Mouse (Mus musculus): ENCODE data around the gene St3gal4.

St3gal4 gene

DNA sequence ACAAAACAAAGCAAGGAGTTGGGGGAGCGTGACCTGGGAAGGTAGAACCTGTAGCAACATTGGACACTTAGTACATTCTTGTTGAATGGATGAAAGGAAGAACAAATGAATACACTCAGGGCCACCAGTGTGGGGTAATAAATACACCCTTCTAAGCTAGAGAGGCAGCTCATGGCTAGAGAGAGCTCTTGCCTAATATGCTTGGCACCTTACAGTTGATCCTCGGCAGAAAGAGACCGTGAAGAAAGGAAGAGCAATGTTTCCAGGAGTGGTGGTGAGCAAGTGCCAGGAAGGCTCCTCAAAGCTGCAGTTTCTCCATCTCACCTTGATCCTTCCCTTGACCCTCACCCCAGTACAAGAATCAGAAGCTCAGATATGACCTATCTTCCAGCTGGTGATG, 9.5 kb upstream of the St3gal4 start:
- DNase-seq, result no peak

- no peak for DNase-seq
These were observed 8.5 kb upstream of the St3gal4 start for GRCm38 (mm10) chr9:35127561-35127960.

- DNase-seq, result no peak
These were observed 8.1 kb upstream of the St3gal4 start for GRCm38 (mm10) chr9:35127147-35127546.

DNA sequence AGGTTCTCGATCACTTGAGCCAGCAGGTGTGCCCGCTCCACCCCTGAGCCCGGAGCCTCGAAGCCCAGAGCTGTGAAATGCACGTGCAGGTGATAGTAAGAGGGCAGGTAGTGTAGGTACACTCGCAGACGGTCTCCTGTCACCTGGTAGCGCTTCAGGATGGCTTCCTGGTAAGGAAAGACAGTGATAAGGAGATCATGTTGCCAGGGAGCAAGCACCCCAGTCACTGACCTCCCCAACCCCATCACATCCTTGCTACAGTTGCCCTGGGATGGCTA, 5.5 kb upstream of the St3gal4 start:
- no peak for DNase-seq

- DNase-seq, result no peak
These were observed 5.0 kb upstream of the St3gal4 start for GRCm38 (mm10) chr9:35123804-35124677.

DNA sequence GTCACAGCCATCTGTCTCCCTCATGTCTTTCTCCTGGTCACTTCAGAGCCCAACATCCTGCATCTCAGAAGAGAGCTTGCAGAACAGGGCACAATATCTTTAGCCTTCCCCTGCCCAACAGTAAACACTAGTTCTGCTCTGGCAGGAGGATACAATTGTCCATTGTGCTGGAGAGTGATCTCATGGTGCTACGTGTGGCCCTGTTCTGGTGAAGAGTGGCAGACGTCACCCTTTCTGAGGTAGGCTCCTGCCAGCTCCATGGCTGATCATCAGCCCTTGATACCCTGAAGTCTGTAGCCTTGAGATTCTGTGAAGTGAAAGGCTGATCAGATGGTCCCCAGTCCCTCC, 4.4 kb upstream of the St3gal4 start:
- no peak for DNase-seq

- no peak for DNase-seq
These were observed 3.6 kb upstream of the St3gal4 start for GRCm38 (mm10) chr9:35122551-35123266.

GRCm38 (mm10) chr9:35118563-35118962, 505 bp downstream of the St3gal4 start:
- DNase-seq, result no peak

GRCm38 (mm10) chr9:35117384-35118295, 1.4 kb downstream of the St3gal4 start:
- DNase-seq, result no peak

DNA sequence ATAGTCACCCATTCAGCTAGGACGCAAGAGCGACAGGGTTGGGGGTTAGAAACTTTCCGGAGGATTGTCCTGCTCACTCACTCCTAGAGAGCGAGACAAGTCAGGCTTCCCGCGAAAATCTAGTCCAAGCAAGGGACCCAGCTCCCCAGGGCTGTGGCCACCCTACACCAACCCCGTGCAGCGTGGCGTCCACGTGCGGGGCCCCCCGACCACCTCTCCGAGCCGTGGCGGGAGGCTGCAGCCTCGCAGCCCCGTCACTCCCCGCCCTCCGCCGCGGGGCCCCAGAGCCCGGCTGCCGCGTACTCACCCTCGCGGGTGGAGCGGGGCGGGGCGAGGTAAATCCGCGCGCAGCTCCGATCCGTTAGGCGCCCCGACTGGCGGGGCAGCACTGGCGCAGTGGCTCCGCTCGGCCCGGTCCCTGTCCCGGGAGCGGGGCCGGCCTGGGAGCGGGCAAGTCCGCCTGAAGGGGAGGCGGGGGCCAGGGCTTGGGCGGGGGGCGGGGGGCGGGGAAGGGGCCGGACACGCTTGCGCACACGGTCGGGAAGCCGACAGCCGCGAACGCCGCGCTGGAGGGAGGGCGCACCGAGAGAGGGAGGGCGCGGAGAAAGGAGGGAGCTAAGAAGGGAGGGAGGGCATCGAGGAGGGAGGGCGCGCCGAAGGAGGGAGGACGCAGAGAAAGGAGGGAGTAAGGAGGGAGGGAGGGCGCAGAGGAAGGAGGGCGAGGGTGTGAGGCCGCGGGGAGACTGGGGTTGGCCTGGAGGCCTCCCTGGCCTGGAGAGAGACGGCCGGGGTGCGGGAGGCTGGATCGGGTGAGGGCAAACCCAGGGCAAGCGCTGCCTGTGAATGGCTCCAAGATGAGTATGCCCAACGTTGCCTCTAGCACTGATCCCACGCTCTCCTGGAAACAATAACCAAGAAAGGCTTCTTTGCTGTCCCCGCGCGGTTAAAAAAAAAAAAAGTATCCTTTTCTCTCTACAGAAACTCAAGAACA, 2.4 kb downstream of the St3gal4 start:
- peak; percentile 74 for DNase-seq

- DNase-seq, result no peak
These were observed 3.3 kb downstream of the St3gal4 start for GRCm38 (mm10) chr9:35115804-35116203.

DNA sequence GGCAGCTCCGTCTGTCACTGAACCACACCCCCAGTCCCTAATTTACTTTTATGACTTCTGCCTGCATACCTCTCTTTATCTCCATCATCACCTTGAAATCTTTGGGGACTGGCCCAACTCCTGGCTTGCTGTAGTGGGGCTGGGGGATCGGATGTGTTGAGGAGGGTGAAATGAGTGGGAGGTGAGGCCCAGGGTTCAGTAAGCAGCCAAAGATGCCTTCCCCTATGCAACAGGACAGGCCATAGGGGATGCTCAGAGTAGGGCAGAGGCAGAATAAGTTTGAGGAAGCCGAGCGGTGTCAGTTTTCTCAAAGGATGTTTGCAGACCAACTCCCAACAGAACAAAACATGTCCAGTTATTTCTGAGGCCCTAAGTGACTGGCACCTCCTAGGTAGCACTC, 3.8 kb downstream of the St3gal4 start:
- no peak for DNase-seq

DNA sequence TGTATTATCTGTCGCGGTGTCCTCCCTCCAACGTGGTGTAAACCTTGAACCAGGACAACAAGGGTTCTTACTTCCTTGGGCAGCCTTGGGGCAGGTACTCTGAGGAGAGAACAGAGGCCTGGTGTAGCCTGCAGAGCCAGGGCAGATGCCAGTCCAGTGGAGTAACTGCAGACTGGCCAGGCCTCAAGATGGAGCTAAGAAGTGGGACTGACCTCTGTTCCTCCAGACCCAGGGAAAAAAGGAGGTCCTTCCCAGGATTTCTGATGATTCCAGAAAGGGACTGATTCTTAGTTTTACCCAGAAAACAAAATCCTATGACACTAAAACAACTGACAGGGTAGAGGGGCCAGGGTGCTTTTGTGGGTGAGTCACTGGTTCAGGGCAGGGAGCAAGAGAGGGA, 4.8 kb downstream of the St3gal4 start:
- no peak for DNase-seq

GRCm38 (mm10) chr9:35111941-35112595, 7.0 kb downstream of the St3gal4 start:
- peak; percentile 35 for DNase-seq

DNA sequence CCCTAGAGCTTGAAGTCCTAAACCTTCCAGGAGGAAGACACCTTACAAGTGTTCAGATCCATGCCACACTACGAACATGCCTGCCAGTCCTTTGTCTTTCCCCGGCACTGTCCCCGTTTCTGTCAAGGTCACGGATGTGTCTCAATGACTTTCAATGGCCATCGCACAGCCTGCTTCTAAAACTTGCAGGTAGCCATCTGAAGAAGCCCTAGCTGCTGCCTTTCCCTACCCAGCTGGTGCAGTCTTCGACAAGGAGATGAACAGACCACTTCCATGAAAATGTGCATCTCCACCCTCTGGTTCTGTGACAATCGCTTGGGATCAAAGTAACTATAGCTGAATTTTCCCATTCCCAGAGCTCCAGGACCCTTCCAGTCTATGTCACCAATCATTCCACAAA, 7.6 kb downstream of the St3gal4 start:
- DNase-seq, result no peak

DNA sequence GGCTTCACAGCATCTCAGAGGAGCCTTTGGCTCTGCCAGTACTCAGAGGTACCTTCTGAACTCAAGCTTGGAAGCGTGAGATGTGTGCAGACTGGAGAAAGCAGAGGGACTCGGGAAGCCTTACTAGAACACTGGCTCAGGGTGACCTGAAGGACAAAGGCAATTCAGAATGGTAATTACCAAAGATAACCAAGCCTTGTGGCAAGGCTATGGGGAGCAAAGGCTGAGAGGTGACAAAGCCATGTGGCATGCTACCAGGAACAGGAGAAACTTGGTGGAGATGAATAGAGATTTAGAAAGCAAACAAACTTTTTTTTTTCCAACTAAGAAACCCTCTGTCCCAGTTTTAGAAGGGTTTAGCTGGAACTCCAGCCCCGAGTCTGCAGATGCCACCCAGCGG, 8.5 kb downstream of the St3gal4 start:
- no peak for DNase-seq

DNA sequence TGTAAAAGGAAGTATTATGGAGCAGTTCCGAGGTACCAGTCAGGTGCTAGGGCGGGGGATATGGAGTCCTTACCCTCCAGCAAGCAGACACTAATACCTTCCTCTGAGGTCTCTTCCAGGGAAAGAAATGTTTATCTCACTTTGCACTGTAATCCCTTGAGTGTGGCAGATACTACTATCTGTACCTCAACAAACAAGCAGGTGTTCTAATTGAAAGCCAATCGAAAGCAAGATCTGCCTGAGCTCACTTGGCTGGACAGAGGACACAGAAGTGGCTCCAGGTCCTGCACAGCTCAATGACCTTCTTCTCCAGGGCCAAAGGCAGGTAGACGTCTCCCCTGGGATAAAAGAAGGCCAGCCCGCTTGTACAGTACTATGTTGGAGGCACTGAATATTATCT, 9.0 kb downstream of the St3gal4 start:
- DNase-seq, result no peak

DNA sequence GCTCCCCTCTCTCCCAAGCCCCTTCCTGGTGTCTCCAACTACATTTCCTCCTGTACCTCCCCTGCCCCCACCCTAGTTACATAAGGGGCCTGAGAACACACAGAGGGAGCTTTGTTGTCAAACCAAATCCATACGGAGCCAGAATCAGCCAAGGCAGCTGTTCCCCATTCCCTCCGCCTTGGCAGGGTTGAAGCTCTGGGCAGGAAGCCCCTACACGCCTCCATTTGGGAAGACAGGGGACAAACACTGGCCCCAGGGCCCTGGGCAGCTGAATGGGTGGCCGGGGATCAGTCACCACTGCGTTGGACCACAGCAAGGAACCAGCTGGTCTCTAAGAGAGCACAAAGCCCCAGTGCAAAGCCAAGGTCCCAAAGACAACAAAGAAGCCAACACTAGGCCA, 10.2 kb downstream of the St3gal4 start:
- DNase-seq, result peak; percentile 84

DNA sequence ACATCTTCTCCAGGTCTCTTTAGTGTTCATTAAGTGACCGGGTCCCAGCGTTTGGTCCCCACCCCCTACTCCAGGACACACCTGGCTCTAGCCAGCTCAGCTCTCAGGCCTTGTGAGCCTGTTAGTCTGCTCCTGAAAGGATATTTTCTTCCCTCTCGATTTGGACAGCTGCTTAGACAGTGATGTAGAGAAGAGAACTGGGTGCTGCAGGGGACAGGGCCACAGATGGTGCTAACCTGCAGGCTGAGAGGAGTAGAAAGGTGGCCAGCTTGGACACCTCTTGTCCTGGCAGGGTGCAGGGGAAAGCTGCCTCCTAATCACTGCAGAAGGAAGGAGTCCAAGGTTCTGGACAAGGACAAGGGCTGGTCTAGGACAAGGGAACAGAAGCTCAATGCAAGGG, 11.0 kb downstream of the St3gal4 start:
- DNase-seq, result no peak

- DNase-seq, result no peak
These were observed 11.7 kb downstream of the St3gal4 start for GRCm38 (mm10) chr9:35107396-35107795.

Measured in right cerebral cortex, adult 18-20 months (tissue).